Mouse (Mus musculus) heart, adult 2 months (tissue): ENCODE results near the gene Klhl41. TPM values are rescaled to one million over a fixed set of nuclear protein-coding genes. Genes with fewer than 3 reads are reported as not detected.

ENCODE experiments used
- DNase-seq, 2 experiments: peaks; one replicate each; pipeline ENCODE4 v3.0.0; 2021
- H3K27ac ChIP-seq: fragments of 200-600 bp; 2 replicates; pipeline ENCODE4 v1.8.1; 2022
- H3K27me3 ChIP-seq: fragments of 200-500 bp; 2 replicates; pipeline ENCODE4 v1.6.1; 2012; ENCODE audit warnings: mild to moderate bottlenecking, low read length, inconsistent platforms, mixed read lengths; ENCODE audit not compliant: control insufficient read depth, insufficient read depth
- H3K36me3 ChIP-seq: fragments of 200-500 bp; 2 replicates; pipeline ENCODE4 v1.6.1; 2012; ENCODE audit warnings: low read length, inconsistent platforms; ENCODE audit not compliant: control insufficient read depth, insufficient read depth
- H3K4me1 ChIP-seq: fragments of 200-500 bp; 2 replicates; pipeline ENCODE4 v1.6.1; 2011; ENCODE audit warnings: low read length; ENCODE audit not compliant: control insufficient read depth, insufficient read depth
- H3K4me3 ChIP-seq: fragments of 200-600 bp; 2 replicates; pipeline ENCODE4 v1.8.1; 2022
- H3K79me2 ChIP-seq: fragments of 200-500 bp; replicated peaks from 2 replicates; pipeline ENCODE4 v1.6.1; 2012; ENCODE audit warnings: mild to moderate bottlenecking, inconsistent platforms, low read length, moderate library complexity, mixed read lengths; ENCODE audit not compliant: control insufficient read depth, insufficient read depth
- H3K9ac ChIP-seq: fragments of 200-500 bp; 2 replicates; pipeline ENCODE4 v1.6.1; 2012; ENCODE audit warnings: low read depth, mild to moderate bottlenecking, control low read depth, inconsistent platforms, low read length, mixed read lengths
- CTCF ChIP-seq: fragments of 200-600 bp; IDR thresholded peaks from 2 replicates; pipeline ENCODE4 v1.8.1; 2022; ENCODE audit warnings: antibody characterized with exemption, mild to moderate bottlenecking, moderate library complexity
- EP300 ChIP-seq: fragments of 200-500 bp; IDR thresholded peaks from 2 replicates; pipeline ENCODE4 v1.6.1; 2011; ENCODE audit warnings: low read depth, low read length, control low read depth; ENCODE audit not compliant: insufficient read depth
- POLR2A ChIP-seq: fragments of 200-500 bp; IDR thresholded peaks from 2 replicates; pipeline ENCODE4 v1.6.1; 2011; ENCODE audit warnings: mild to moderate bottlenecking, low read depth, low read length, control low read depth; ENCODE audit not compliant: insufficient read depth
- WGBS: fragments of 180-500 bp; shearing (Covaris S2); methylation state at CpG from one replicate; pipeline ENCODE4 v1.1.7; 2018; 5-methylcytosine and 5-hydroxymethylcytosine counted together
- intact Hi-C: fragments of 180-260 bp; cut with DNase I; formaldehyde crosslinking; loops from one replicate; pipeline ENCODE4 v1.15.1; 2025
- polyA plus RNA-seq: library from polyadenylated mRNA; depleted of rRNA; stranded (reverse); fragments of >200 nt; gene quantifications from 2 replicates; pipeline ENCODE4 v1.2.3, GENCODE M21; 2012
- total RNA-seq, 2 experiments: library from RNA; stranded (reverse); gene quantifications; 2 replicates each; pipeline ENCODE4 v1.2.3; 2021

The Klhl41 gene
- total and polyA plus RNA-seq, 3 experiments: 19.3 to 75.7 (median 67.3) TPM

- no peak for DNase-seq
- Histone ChIP-seq H3K4me3 (no peak overlapping the region), H3K36me3 (no peaks in the 10 kb centered on the region), H3K79me2 (no peaks in the 10 kb centered on the region), H3K27me3 (no peaks in the 10 kb centered on the region), H3K9ac (no peak overlapping the region), H3K4me1 (no peaks in the 10 kb centered on the region), H3K27ac (no peak overlapping the region)
- intact Hi-C loops: no loop called here
- TF ChIP-seq EP300 (no peak), POLR2A (no peak), CTCF (no peak)
- 91% methylated on average over 3 of the region's 3 CpGs for WGBS
These were observed 20.3 kb downstream of the Klhl41 start for GRCm38 (mm10) chr2:69690214-69690613.

DNA sequence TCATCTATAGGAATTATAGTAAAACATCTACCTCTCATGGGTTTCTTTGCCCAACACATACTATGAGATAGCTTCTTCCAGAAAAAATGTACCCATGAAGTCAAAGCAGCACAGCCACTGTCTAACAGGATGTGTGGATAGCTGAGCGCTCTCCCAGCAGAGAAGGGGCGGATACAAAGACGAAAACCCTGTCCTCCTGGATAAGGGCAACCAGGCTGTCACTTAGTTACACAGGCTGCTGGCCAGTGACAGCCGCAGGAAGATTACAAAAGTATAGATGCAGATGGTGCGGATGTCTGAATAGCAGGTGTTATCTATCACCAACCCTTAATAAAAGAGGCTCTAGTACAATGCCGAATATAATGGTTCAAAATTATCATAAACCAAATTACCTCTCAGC is 20.9 kb downstream of the Klhl41 start:
- no peak for DNase-seq
- TF ChIP-seq EP300 (no peak), CTCF (no peak), POLR2A (no peak)
- Histone ChIP-seq H3K9ac (no peak overlapping the region), H3K27ac (no peak overlapping the region), H3K4me1 (no peaks in the 10 kb centered on the region), H3K36me3 (no peaks in the 10 kb centered on the region), H3K27me3 (no peaks in the 10 kb centered on the region), H3K4me3 (no peak overlapping the region), H3K79me2 (no peaks in the 10 kb centered on the region)
- WGBS: 87% methylated on average over 6 of the region's 6 CpGs
- intact Hi-C loops: no loop called here

DNA sequence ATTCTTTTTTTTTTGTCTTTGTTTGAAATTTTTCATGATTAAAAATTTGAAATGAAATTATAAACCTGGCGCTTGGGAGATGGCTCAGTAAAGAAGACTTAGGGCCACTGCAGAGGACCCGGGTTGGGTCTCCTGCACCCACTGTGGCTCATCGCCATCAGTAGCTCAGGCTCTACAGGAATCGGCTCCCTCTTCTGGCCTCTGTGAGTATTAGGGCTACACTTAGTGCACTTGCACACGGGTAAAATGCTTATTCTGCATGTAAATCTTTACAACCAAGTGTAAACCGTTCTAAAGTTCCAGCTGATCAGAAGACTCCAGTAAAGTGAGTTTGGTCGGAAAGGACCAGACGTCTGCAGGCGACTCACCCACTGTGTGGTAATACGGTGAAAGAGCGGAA is 23.6 kb downstream of the Klhl41 start:
- WGBS: 95% methylated on average over 11 of the region's 11 CpGs
- no peak overlapping the region for H3K9ac ChIP-seq
- no peaks in the 10 kb centered on the region for H3K4me1 ChIP-seq
- no peak for DNase-seq
- no peaks in the 10 kb centered on the region for H3K79me2 ChIP-seq
- intact Hi-C loops: no loop called here
- H3K27ac ChIP-seq: no peak overlapping the region
- TF ChIP-seq CTCF (peak; percentile 44), POLR2A (no peak)
- no peaks in the 10 kb centered on the region for H3K27me3 ChIP-seq
- no peak overlapping the region for H3K4me3 ChIP-seq
- no peaks in the 10 kb centered on the region for H3K36me3 ChIP-seq

GRCm38 (mm10) chr2:69700446-69700845 is 30.5 kb downstream of the Klhl41 start:
- Histone ChIP-seq H3K27ac (no peak overlapping the region), H3K4me3 (no peak overlapping the region), H3K79me2 (no peaks in the 10 kb centered on the region), H3K27me3 (no peaks in the 10 kb centered on the region), H3K36me3 (peaks cover 3% of the 10 kb centered on the region), H3K9ac (no peak overlapping the region), H3K4me1 (no peaks in the 10 kb centered on the region)
- intact Hi-C loops: no loop called here
- WGBS: 94% methylated on average over 8 of the region's 8 CpGs
- TF ChIP-seq EP300: no peak
- TF ChIP-seq CTCF: no peak
- TF ChIP-seq POLR2A: no peak
- no peak for DNase-seq

- H3K79me2 ChIP-seq: no peaks in the 10 kb centered on the region
- 75% methylated on average over 14 of the region's 14 CpGs for WGBS
- peak overlapping the region; percentile 99 for H3K4me3 ChIP-seq
- H3K36me3 ChIP-seq: no peaks in the 10 kb centered on the region
- H3K4me1 ChIP-seq: no peaks in the 10 kb centered on the region
- DNase-seq: no peak
- intact Hi-C loops: loop anchor here (5.0 kb wide), 1 partner anchor 65 kb away; the partner anchor contains the start of gene Bbs5
- no peak for TF ChIP-seq EP300
- no peak for TF ChIP-seq CTCF
- TF ChIP-seq POLR2A: no peak
- no peak overlapping the region for H3K9ac ChIP-seq
- no peaks in the 10 kb centered on the region for H3K27me3 ChIP-seq
- H3K27ac ChIP-seq: no peak overlapping the region; the same call in 1 of the 2 replicates
These were observed 42.3 kb downstream of the Klhl41 start for GRCm38 (mm10) chr2:69712171-69712570.

DNA sequence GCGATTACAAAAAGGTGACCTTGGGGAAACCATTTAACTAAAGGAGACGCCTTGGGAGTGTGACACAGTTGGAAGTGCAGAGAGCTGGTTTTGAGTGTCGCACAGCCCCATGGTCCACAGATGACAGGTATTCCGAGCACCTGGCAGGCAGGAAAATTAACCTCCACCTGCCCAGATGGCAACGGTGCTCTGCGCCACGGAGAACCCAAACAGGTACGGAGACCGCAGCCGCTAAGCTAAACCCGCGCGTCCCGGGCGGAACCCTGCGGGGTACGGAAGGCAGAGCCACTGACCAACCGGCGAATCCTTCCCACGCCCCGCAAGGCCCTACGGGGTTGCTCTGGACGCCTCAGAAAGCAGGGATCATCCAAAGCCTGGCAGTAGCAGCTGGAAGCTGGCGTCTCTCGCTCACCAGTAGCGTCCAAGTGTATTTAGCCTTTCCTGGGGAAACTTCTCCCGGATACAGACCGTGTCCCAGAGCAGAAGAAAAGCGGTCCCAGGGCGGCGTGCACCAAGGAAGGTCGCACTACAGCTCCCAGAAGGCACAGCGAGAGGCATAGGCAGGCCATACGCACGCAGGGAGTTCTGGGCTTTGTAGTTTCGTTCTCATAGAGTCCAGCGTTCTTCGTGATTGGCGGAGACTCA is 43.2 kb downstream of the Klhl41 start, which contains the start of gene Fastkd1:
Gene Fastkd1 (minus strand): TSS at position 536 of the 645 bp plus-strand sequence.
- Histone ChIP-seq H3K36me3 (no peaks in the 10 kb centered on the region), H3K4me3 (peak within 1 kb of the TSS; percentile 99), H3K4me1 (no peaks in the 10 kb centered on the region), H3K9ac (peak within 1 kb of the TSS; percentile 75), H3K79me2 (no peaks in the 10 kb centered on the region), H3K27ac (peak within 1 kb of the TSS; percentile 89), H3K27me3 (no peaks in the 10 kb centered on the region)
- under 1% methylated on average over 39 of the region's 39 CpGs for WGBS
- no peak for TF ChIP-seq EP300
- TF ChIP-seq POLR2A: peak; percentile 77
- TF ChIP-seq CTCF: no peak
- DNase-seq: peak; percentile 86 to 91
- intact Hi-C loops: loop anchor here (1.0 to 5.0 kb wide), 2 partner anchors 9 to 66 kb away; partner anchors contain the start of genes Bbs5 and Ppig
